Mouse (Mus musculus) adrenal gland, postnatal 0 days (tissue): ENCODE measurements around the gene Pitpnm3. TPM values are rescaled to one million over a fixed set of nuclear protein-coding genes. Genes with fewer than 3 reads are reported as not detected.

Source experiments
- polyA plus RNA-seq: library from polyadenylated mRNA; unstranded; fragments of >200 nt; fragmentation: Nextera tagmentation; extraction: Ambion mirVana; gene quantifications from 2 replicates; pipeline ENCODE4 v1.2.1, GENCODE M21; 2015

The Pitpnm3 gene
- polyA plus RNA-seq = 0.07 and 0.16 TPM in 2 replicates

DNA sequence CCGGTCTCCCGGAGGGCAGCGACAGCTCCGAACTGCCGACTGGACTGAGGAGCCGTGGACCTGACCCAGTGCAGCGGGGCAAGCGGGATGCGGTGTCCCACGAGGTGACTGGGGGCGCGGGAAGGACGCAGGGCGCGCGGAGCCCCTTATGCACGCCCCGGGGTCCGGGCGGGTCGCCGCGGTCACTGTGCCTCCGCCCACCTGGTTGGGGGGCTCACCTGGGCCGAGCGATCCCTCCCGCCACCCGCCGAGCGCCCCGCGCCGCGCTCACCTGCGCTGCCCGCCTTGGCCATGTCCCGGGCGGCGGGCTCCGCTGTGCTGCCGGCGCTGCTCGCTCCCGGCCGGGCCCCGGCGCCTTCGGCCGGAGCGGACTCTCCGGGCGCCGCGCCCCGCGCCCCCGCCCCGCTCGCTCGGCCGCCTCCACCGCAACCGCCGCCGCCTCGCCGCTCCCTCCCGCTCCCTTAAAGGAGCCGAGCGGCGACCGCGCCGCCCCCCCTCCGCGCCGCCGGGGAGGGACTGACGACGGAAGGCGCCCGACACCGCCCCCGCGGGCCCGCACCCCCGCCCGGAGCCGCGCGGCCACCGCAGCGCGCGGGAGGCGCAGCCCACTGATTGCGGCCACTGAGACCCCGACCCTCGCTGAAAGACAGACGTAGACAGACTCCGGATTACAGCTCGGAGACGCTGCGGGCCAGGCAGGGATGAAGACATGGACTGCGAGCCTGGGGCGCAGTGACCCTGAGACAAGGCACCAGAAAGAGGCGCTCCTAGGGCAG is at the start of gene Pitpnm3:
TSS of gene Pitpnm3 (minus strand) at position 396 of the 776 bp plus-strand sequence.

DNA sequence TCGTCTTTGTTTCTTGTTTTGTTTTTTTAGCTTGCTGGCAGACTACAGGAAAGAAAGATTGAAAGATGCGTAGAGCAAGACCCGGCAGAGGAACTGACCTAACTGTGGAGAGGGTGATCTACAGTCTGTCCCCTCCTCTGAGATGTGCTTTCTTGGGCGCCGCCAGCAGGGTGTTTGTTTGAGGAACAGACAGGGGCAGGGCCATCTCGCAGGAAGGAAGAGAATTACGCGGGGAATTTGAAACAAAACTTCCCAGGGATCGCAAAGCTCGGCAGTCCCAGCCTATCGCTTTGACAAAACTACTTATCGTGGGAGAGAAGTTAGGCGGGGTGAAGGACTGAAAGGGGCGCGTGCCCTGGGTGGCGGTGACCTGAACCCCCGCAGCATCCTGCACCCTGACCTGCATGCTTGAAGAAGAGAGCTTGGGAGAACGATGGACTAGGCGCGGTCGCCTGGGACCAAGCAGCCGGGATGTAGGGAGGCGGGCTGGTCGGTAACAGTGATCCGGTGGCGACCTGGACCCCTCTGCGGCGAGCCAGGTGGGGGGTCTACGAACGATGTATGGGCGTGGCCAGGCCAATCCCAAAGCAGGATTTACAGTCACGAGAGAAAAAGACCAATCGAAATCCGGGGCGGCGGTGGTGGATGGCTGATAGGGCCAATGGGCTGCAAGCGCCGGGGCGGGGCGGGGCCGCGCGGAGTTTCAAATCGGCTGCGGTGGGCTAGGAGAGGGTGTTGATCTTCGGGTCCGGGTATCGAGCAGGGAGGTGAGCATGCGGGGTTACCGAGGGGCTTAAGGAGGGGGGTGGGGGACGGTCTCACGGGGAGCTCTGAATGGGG is 93.6 kb downstream of the Pitpnm3 start, which contains the start of gene Pimreg:
TSS of gene Pimreg (plus strand) at position 265 of the 840 bp plus-strand sequence.

DNA sequence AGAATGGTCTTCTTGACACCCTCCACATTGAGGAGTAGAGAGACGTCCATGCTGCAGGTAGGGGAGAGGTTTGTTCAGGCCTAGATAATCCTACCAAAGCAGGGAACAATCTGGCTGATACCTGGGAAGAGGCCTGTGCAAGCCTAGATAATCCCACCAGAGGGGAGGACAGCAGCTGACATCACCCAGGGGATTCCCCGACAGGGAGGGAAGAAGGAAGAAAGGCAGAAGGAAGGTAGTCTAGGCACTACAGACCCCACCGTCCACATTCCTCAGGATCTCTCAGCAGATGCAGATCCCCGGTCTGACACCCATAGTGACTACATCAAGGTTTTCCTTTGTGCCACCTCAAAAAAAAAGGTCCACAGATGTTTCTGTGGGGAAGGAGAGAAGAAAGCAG is 98.2 kb downstream of the Pitpnm3 start, which contains the start of gene Aipl1:
TSS of gene Aipl1 (minus strand) at position 101 of the 400 bp plus-strand sequence.

Other genes starting within 250 kb of the Pitpnm3 start
- 0.35 and 0.41 TPM in 2 replicates for gene Aipl1, start 98.3 kb downstream of the Pitpnm3 start, polyA plus RNA-seq
- gene Pimreg, start 93.7 kb downstream of the Pitpnm3 start, polyA plus RNA-seq = 25.1 and 33.8 TPM in 2 replicates
- 0.05 and 0.07 TPM in 2 replicates for gene Gm43951, start 71.1 kb upstream of the Pitpnm3 start, polyA plus RNA-seq
- gene 4933427D14Rik, start 71.7 kb upstream of the Pitpnm3 start, polyA plus RNA-seq = 6.8 and 8.3 TPM in 2 replicates
- 214 and 269 TPM in 2 replicates for gene Txndc17, start 71.8 kb upstream of the Pitpnm3 start, polyA plus RNA-seq
- gene Med31, start 79.8 kb upstream of the Pitpnm3 start, polyA plus RNA-seq = 54.8 and 92.9 TPM in 2 replicates
- 0.18 TPM in 1 of 2 replicates, not detected in the other for gene Slc13a5, start 131.4 kb upstream of the Pitpnm3 start, polyA plus RNA-seq
- 76.5 and 82.7 TPM in 2 replicates for gene Xaf1, start 165.9 kb upstream of the Pitpnm3 start, polyA plus RNA-seq
- gene Fbxo39, start 178.7 kb upstream of the Pitpnm3 start, polyA plus RNA-seq = 0.11 TPM in 1 of 2 replicates, not detected in the other
- 0.52 and 0.87 TPM in 2 replicates for gene Tekt1, start 226.7 kb upstream of the Pitpnm3 start, polyA plus RNA-seq